Mouse (Mus musculus): ENCODE measurements at regions not wholly inside any gene's neighbourhood (a gene's known extent, or its start where the extent isn't known, plus 50 kb on each side); places are given as distances from the start of the nearest gene placed in this dataset.

DNA sequence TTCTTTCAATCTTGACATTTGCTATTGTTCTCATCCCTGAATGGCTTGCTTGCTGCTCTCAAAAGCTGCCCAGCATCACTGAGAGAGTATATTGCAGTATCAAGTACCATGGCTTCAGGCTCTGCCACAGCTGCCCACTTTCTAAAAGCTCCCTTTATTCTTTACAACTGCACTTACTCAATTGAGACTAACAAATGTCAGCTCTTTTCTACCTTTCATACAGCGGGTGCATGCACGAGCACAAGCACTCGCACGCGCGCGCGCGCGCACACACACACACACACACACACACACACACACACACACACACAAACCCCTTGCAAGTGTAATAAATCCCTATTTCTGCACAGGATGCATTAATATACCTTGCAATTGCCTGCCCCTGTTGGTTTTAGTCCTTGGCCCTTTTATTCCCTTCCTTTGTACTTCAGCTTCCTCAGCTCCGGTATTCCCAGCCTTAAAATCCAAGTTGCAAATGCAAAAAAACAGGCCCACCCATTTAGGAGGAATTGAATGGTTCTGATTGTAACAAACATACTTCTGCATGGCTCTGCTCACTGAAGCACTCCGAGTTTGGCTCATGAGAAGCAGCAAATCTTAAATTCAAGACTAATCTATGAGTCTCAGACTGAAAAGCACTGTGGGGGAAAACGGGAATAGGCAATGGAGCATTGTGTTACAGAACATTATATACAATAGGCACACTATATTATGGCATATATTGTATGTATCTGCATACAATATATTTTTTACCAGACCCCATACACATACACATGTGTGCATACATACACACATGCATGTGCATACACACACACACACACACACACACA lies 447.7 kb upstream of the Btbd3 start:
- WGBS = 81% methylated on average over 13 of the region's 13 CpGs
- TF ChIP-seq EP300 (optimal IDR thresholded peaks at IDR 0.05) = no peak
- no peak for TF ChIP-seq CTCF (IDR thresholded peaks at IDR 0.05; ENCODE audit: low read depth)
- H3K4me2 ChIP-seq (replicated peaks; ENCODE audit: low read depth) = no peak overlapping the region

DNA sequence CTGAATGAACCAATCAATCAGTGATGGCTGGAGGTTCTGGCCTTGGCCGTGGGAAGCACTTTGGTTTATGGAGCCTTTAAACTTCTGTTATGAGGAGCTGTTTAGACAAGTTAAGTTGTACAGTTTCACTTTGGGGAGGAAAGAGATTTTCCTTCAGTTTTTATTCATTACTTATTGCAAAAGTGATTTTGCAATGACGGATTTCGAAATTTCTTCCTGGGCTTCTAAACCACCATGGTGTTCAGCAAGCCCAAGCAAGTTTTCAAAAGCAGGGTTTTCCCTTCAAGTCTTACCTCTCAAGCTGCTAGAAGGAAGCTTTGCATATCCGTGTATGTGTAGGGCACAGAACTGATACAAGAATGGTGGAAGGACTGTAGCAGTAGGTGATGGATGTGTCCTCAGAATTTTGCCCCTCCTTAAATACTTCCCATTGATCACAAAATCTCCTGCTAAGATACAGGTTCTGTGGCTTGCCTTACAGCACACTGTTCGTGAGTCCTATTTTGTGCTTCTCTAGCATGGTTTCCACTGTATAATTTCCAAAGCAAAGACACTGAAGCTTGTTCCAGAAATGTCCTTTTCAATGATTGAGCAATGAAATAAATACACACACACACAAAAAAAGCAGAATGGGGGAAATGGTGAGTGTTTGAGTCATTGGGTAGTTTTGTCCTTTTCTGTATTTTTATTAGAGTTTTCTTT lies 448.6 kb upstream of the Btbd3 start:
- TF ChIP-seq EP300 (optimal IDR thresholded peaks at IDR 0.05) (no peak), CTCF (IDR thresholded peaks at IDR 0.05; ENCODE audit: low read depth) (no peak)
- ATAC-seq (ENCODE audit: low FRiP score, low TSS enrichment) (no peak), DNase-seq (ENCODE audit: low spot score) (no peak)
- no peak overlapping the region for H3K4me2 ChIP-seq (replicated peaks; ENCODE audit: low read depth)
- no peaks in the 10 kb centered on the region for H3K4me1 ChIP-seq (replicated peaks; ENCODE audit: control insufficient read depth, insufficient read depth)
- H3K27me3 ChIP-seq (ENCODE audit: control insufficient read depth, insufficient read depth, low read length) = no peaks in the 10 kb centered on the region
- no peaks in the 10 kb centered on the region for H3K36me3 ChIP-seq (ENCODE audit: control insufficient read depth, insufficient read depth, low read length)
- no peaks in the 10 kb centered on the region for H3K9me3 ChIP-seq (ENCODE audit: control insufficient read depth, low read length)
- WGBS = 64% methylated on average over 5 of the region's 5 CpGs
- no peak overlapping the region for H3K9ac ChIP-seq (ENCODE audit: low read length)
- H3K27ac ChIP-seq (replicated peaks) = no peak overlapping the region
- H3K4me3 ChIP-seq (ENCODE audit: low read depth, low read length) = no peak overlapping the region

More for the DNA sequence above, 447.7 kb upstream of the Btbd3 start:
- no peak overlapping the region for H3K9ac ChIP-seq (ENCODE audit: low read length)
- ATAC-seq (ENCODE audit: low FRiP score, low TSS enrichment) (no peak), DNase-seq (ENCODE audit: low spot score) (no peak)
- H3K36me3 ChIP-seq (ENCODE audit: control insufficient read depth, insufficient read depth, low read length) = no peaks in the 10 kb centered on the region
- H3K27me3 ChIP-seq (ENCODE audit: control insufficient read depth, insufficient read depth, low read length) = no peaks in the 10 kb centered on the region
- 0 out of 2 replicates have a peak overlapping the region, but pooled peaks have one; percentile 6 for H3K27ac ChIP-seq (replicated peaks)
- no peaks in the 10 kb centered on the region for H3K9me3 ChIP-seq (ENCODE audit: control insufficient read depth, low read length)
- no peaks in the 10 kb centered on the region for H3K4me1 ChIP-seq (replicated peaks; ENCODE audit: control insufficient read depth, insufficient read depth)
- no peak overlapping the region for H3K4me3 ChIP-seq (ENCODE audit: low read depth, low read length)

DNA sequence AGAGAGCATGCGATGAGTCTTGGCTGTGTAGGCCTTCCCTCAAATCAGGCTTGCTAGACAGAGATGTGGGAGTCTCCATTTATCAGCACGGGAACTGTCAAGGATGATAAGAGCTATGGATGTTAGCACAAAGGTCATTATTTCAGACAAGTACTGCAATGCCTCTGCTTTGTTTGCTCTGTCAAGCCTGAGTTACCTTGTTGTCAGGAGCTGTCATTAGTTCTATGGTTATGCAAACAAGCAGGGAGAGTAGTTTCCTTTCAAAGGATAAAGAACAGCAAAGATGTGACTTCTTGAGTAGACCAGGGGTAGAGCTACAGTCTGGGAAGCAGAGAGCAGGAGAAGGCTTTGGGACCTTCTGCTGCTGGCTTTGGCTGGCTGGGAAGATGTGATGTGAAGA lies 461.5 kb upstream of the Btbd3 start:
- H3K27me3 ChIP-seq (ENCODE audit: control insufficient read depth, insufficient read depth, low read length) = no peaks in the 10 kb centered on the region
- TF ChIP-seq CTCF (IDR thresholded peaks at IDR 0.05; ENCODE audit: low read depth) (no peak), EP300 (optimal IDR thresholded peaks at IDR 0.05) (no peak)
- no peaks in the 10 kb centered on the region for H3K36me3 ChIP-seq (ENCODE audit: control insufficient read depth, insufficient read depth, low read length)
- H3K4me1 ChIP-seq (replicated peaks; ENCODE audit: control insufficient read depth, insufficient read depth) = no peaks in the 10 kb centered on the region
- no peak for ATAC-seq (ENCODE audit: low FRiP score, low TSS enrichment)
- DNase-seq (ENCODE audit: low spot score) = no peak
- H3K4me3 ChIP-seq (ENCODE audit: low read depth, low read length) = no peak overlapping the region
- WGBS = 54% methylated on average over 2 of the region's 2 CpGs
- H3K9ac ChIP-seq (ENCODE audit: low read length) = no peak overlapping the region
- H3K9me3 ChIP-seq (ENCODE audit: control insufficient read depth, low read length) = no peaks in the 10 kb centered on the region
- no peak overlapping the region for H3K27ac ChIP-seq (replicated peaks)
- no peak overlapping the region for H3K4me2 ChIP-seq (replicated peaks; ENCODE audit: low read depth)

DNA sequence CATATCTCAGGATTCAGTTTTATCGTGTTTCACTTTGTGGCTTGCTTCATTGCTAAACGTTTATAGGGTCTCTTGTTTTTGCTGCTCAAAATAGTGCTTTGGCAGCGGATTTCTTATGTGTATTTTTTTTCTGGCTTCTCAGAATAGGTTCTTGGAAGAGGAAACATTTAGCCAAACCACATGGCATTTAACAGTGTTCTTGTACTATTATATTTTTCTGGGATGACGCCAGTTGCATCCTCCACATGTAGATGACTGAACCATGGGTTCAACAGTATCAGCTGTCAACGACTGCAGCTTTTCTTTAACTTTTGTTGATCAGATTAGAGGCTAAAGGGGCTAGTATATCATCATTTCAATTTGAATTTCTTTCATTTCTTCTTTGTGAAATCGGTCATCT lies 472.3 kb upstream of the Btbd3 start:
- Histone ChIP-seq H3K27ac (replicated peaks) (no peak overlapping the region), H3K27me3 (ENCODE audit: control insufficient read depth, insufficient read depth, low read length) (no peaks in the 10 kb centered on the region), H3K4me3 (ENCODE audit: low read depth, low read length) (no peak overlapping the region), H3K36me3 (ENCODE audit: control insufficient read depth, insufficient read depth, low read length) (no peaks in the 10 kb centered on the region), H3K9ac (ENCODE audit: low read length) (no peak overlapping the region), H3K4me2 (replicated peaks; ENCODE audit: low read depth) (no peak overlapping the region), H3K4me1 (replicated peaks; ENCODE audit: control insufficient read depth, insufficient read depth) (no peaks in the 10 kb centered on the region), H3K9me3 (ENCODE audit: control insufficient read depth, low read length) (no peaks in the 10 kb centered on the region)
- WGBS = 78% methylated on average over 6 of the region's 6 CpGs
- DNase-seq (ENCODE audit: low spot score) = no peak
- no peak for TF ChIP-seq EP300 (optimal IDR thresholded peaks at IDR 0.05)
- no peak for TF ChIP-seq CTCF (IDR thresholded peaks at IDR 0.05; ENCODE audit: low read depth)
- ATAC-seq (ENCODE audit: low FRiP score, low TSS enrichment) = no peak

DNA sequence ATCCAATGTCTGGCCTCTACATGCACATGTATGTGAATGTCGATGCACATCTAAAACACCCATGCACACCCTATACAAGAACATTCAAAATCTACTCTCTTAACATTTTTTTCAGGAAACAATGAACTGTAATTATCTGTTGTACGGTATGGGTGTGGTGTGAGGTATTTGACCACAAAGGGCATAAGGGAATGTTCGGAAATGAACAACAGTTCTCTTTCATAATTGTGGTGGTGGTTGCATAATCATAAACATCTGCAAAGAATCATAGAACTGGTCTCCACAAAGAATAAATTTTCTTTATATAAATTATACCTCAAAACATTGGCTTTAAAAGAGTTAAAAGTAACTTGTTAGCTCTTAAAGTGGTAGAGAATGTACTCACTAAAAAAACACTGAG lies 478.9 kb upstream of the Btbd3 start:
- Histone ChIP-seq H3K27ac (replicated peaks) (no peak overlapping the region), H3K4me2 (replicated peaks; ENCODE audit: low read depth) (no peak overlapping the region), H3K4me3 (ENCODE audit: low read depth, low read length) (no peak overlapping the region), H3K36me3 (ENCODE audit: control insufficient read depth, insufficient read depth, low read length) (no peaks in the 10 kb centered on the region), H3K27me3 (ENCODE audit: control insufficient read depth, insufficient read depth, low read length) (no peaks in the 10 kb centered on the region), H3K9me3 (ENCODE audit: control insufficient read depth, low read length) (no peaks in the 10 kb centered on the region), H3K9ac (ENCODE audit: low read length) (no peak overlapping the region), H3K4me1 (replicated peaks; ENCODE audit: control insufficient read depth, insufficient read depth) (no peaks in the 10 kb centered on the region)
- WGBS = 78% methylated on average over 3 of the region's 3 CpGs
- TF ChIP-seq EP300 (optimal IDR thresholded peaks at IDR 0.05) = no peak
- no peak for TF ChIP-seq CTCF (IDR thresholded peaks at IDR 0.05; ENCODE audit: low read depth)
- no peak for ATAC-seq (ENCODE audit: low FRiP score, low TSS enrichment)
- no peak for DNase-seq (ENCODE audit: low spot score)

DNA sequence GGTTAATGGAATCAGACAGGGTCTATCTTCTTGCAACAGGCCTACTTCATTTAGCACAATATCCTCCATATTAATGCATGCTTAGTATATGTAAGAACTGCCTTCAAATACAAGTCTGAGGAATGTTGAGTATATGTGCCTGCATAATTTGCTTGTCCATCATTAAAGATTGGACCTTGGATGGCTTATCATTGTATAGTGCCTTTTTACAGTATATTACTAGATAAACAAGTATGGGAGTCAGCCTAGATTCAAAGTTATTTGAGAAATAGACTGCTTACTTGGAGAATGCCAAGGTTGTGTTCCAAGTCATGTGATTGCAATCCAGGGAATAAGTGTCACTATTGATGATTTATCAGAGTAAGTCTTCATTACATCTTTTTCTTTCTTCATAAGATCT lies 491.6 kb upstream of the Btbd3 start:
- Histone ChIP-seq H3K27me3 (ENCODE audit: control insufficient read depth, insufficient read depth, low read length) (no peaks in the 10 kb centered on the region), H3K36me3 (ENCODE audit: control insufficient read depth, insufficient read depth, low read length) (no peaks in the 10 kb centered on the region), H3K9ac (ENCODE audit: low read length) (no peak overlapping the region), H3K4me1 (replicated peaks; ENCODE audit: control insufficient read depth, insufficient read depth) (no peaks in the 10 kb centered on the region), H3K9me3 (ENCODE audit: control insufficient read depth, low read length) (no peaks in the 10 kb centered on the region), H3K27ac (replicated peaks) (no peak overlapping the region), H3K4me3 (ENCODE audit: low read depth, low read length) (no peak overlapping the region), H3K4me2 (replicated peaks; ENCODE audit: low read depth) (no peak overlapping the region)
- ATAC-seq (ENCODE audit: low FRiP score, low TSS enrichment) (no peak), DNase-seq (ENCODE audit: low spot score) (no peak)
- no peak for TF ChIP-seq EP300 (optimal IDR thresholded peaks at IDR 0.05)
- TF ChIP-seq CTCF (IDR thresholded peaks at IDR 0.05; ENCODE audit: low read depth) = no peak

All from stomach, postnatal 0 days (tissue).